Mouse (Mus musculus) CD4-positive helper T cell, adult 2 months (primary cell): ENCODE results near the gene Itga9.
A peak's percentile ranks its signal among the peaks of the same experiment; 100 is the strongest.

Source experiments
- DNase-seq: peaks from one replicate; pipeline ENCODE4 v3.0.0-alpha.2; 2012; ENCODE audit warnings: low read depth, missing footprints, low spot score

Itga9 gene

GRCm38 (mm10) chr9:118920798-118921515, 314.5 kb downstream of the Itga9 start:
- DNase-seq: peak; percentile 65

- DNase-seq: no peak
Observed at GRCm38 (mm10) chr9:118921926-118922325, 315.4 kb downstream of the Itga9 start.

GRCm38 (mm10) chr9:118924554-118925085, 318.1 kb downstream of the Itga9 start:
- DNase-seq: no peak

- DNase-seq: peak; percentile 95
Observed at GRCm38 (mm10) chr9:118925286-118926110, 319.0 kb downstream of the Itga9 start.

- DNase-seq: peak; percentile 54
Observed at GRCm38 (mm10) chr9:118926111-118926650, 319.7 kb downstream of the Itga9 start, which contains the start of gene Ctdspl. Ctdspl (plus strand) TSS chr9:118926453.

- peak; percentile 63 for DNase-seq
Observed at GRCm38 (mm10) chr9:118926688-118927321, 320.3 kb downstream of the Itga9 start.

- DNase-seq: no peak
Observed at GRCm38 (mm10) chr9:118927501-118927900, 321.0 kb downstream of the Itga9 start.

- no peak for DNase-seq
Observed at GRCm38 (mm10) chr9:118928007-118928406, 321.5 kb downstream of the Itga9 start.

- no peak for DNase-seq
Observed at GRCm38 (mm10) chr9:118928656-118929055, 322.2 kb downstream of the Itga9 start.

- DNase-seq: no peak
Observed at GRCm38 (mm10) chr9:118930611-118931010, 324.1 kb downstream of the Itga9 start.

- no peak for DNase-seq
Observed at GRCm38 (mm10) chr9:118933800-118934199, 327.3 kb downstream of the Itga9 start.

GRCm38 (mm10) chr9:118934319-118934718, 327.8 kb downstream of the Itga9 start:
- no peak for DNase-seq

GRCm38 (mm10) chr9:118935098-118935497, 328.6 kb downstream of the Itga9 start:
- DNase-seq: no peak

- no peak for DNase-seq
Observed at GRCm38 (mm10) chr9:118936071-118936470, 329.6 kb downstream of the Itga9 start.

- DNase-seq: no peak
Observed at GRCm38 (mm10) chr9:118937515-118937914, 331.0 kb downstream of the Itga9 start.

GRCm38 (mm10) chr9:118939410-118939809, 332.9 kb downstream of the Itga9 start:
- no peak for DNase-seq

- DNase-seq: no peak
Observed at GRCm38 (mm10) chr9:118939831-118940230, 333.3 kb downstream of the Itga9 start.

- no peak for DNase-seq
Observed at GRCm38 (mm10) chr9:118940591-118941207, 334.2 kb downstream of the Itga9 start.

GRCm38 (mm10) chr9:118942030-118942429, 335.5 kb downstream of the Itga9 start:
- DNase-seq: no peak

- DNase-seq: no peak
Observed at GRCm38 (mm10) chr9:118943941-118944340, 337.5 kb downstream of the Itga9 start.

GRCm38 (mm10) chr9:118944388-118944787, 337.9 kb downstream of the Itga9 start:
- no peak for DNase-seq
